Mouse (Mus musculus): Measurements from ENCODE around the gene Fads3. TPM values are rescaled to one million over a fixed set of nuclear protein-coding genes. Genes with fewer than 3 reads are reported as not detected.

The Fads3 gene
- polyA plus RNA-seq, 1 experiment from 2014 or later, result 12.4 TPM

GRCm38 (mm10) chr19:10108666-10109065 lies 67.3 kb downstream of the Fads3 start:
- no peak overlapping the region for H3K9ac ChIP-seq (ENCODE audit: low read depth, low read length)
- H3K9me3 ChIP-seq (ENCODE audit: control insufficient read depth, low read length), result no peaks in the 10 kb centered on the region
- 85% methylated on average over 2 of the region's 2 CpGs for WGBS
- no peaks in the 10 kb centered on the region for H3K27me3 ChIP-seq (replicated peaks; ENCODE audit: control insufficient read depth, insufficient read depth, low read length)
- no peak for ATAC-seq
- H3K4me3 ChIP-seq (ENCODE audit: low read length), result no peak overlapping the region
- no peaks in the 10 kb centered on the region for H3K4me1 ChIP-seq (ENCODE audit: control insufficient read depth, insufficient read depth, low read length)
- H3K4me2 ChIP-seq (ENCODE audit: low read depth, low read length), result no peak overlapping the region
- no peaks in the 10 kb centered on the region for H3K36me3 ChIP-seq (ENCODE audit: control insufficient read depth, insufficient read depth, low read length)
- no peak overlapping the region for H3K27ac ChIP-seq (ENCODE audit: low read length)

Other genes starting within 250 kb of the Fads3 start
- gene Scgb2a2, start 194.0 kb upstream of the Fads3 start, polyA plus RNA-seq (2015; fragmentation: Nextera tagmentation; extraction: Ambion mirVana), result not detected in 2 replicates
- gene Incenp, start 142.0 kb upstream of the Fads3 start, polyA plus RNA-seq (2015; fragmentation: Nextera tagmentation; extraction: Ambion mirVana), result 63.8 and 64.4 TPM in 2 replicates
- gene Fth1, start 61.0 kb upstream of the Fads3 start, polyA plus RNA-seq (2015; fragmentation: Nextera tagmentation; extraction: Ambion mirVana), result 2,278 and 2,351 TPM in 2 replicates
- gene Best1, start 39.9 kb upstream of the Fads3 start, polyA plus RNA-seq (2015; fragmentation: Nextera tagmentation; extraction: Ambion mirVana), result 0.42 and 0.72 TPM in 2 replicates
- 45.7 and 48.8 TPM in 2 replicates for gene Rab3il1, start 39.9 kb upstream of the Fads3 start, polyA plus RNA-seq (2015; fragmentation: Nextera tagmentation; extraction: Ambion mirVana)
- gene Fads2, start 60.2 kb downstream of the Fads3 start, polyA plus RNA-seq (2015; fragmentation: Nextera tagmentation; extraction: Ambion mirVana), result 206 and 216 TPM in 2 replicates
- gene Fads1, start 141.3 kb downstream of the Fads3 start, polyA plus RNA-seq (2015; fragmentation: Nextera tagmentation; extraction: Ambion mirVana), result 146 and 154 TPM in 2 replicates
- 466 and 467 TPM in 2 replicates for gene Tmem258, start 162.4 kb downstream of the Fads3 start, polyA plus RNA-seq (2015; fragmentation: Nextera tagmentation; extraction: Ambion mirVana)
- gene Fen1, start 162.6 kb downstream of the Fads3 start, polyA plus RNA-seq (2015; fragmentation: Nextera tagmentation; extraction: Ambion mirVana), result 77.9 and 87.8 TPM in 2 replicates
- 9.9 and 10.1 TPM in 2 replicates for gene Myrf, start 199.2 kb downstream of the Fads3 start, polyA plus RNA-seq (2015; fragmentation: Nextera tagmentation; extraction: Ambion mirVana)

Data from intestine, embryonic 16.5 days (tissue).